Mouse (Mus musculus) layer of hippocampus, postnatal 36 days (tissue): ENCODE results near the gene Galnt7. TPM values are rescaled to one million over a fixed set of nuclear protein-coding genes. Genes with fewer than 3 reads are reported as not detected.

ENCODE experiments used
- DNase-seq, 2 experiments: peaks; one replicate each; pipeline ENCODE4 v3.0.0; 2022
- total RNA-seq, 2 experiments: library from RNA; stranded (reverse); gene quantifications; 2 replicates each; pipeline ENCODE4 v1.2.3; 2021

The Galnt7 gene
- total RNA-seq, 2 experiments from 2014 or later = 10.1 to 10.4 TPM

DNA sequence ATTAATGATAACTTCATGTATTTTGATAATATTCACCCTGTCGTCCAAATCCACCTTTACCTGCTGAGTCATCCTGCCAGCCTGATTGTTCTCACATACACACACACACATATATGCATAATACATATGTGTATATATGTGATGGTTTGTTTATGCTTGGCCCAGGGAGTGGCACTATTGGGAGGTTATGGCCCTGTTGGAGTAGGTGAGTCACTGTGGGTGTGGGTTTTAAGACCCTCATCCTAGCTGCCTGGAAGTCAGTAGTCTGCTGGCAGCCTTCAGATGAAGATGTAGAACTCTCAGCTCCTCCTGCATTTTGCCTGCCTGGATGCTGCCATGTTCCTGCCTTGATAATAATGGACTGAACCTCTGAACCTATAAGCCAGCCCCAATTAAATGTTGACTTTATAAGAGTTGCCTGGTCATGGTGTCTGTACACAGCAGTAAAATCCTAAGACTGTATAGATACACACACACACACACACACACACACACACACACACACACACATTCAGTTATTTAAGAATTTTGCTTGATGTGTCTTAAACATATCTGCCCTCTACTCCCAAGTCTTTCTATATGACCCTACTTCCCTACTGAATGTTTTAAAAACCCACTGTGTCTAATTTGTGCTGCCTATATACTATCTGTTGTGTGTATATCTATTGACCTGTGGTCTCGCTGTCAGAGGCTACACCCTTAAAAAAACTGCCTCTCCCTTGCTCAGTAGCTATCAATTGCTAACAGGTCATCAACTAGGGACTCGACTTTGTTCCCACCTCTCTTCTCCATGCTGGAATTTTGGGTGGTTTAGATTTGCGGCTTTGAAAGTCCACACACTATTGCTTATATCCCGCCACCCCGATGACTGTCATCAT lies 23.8 kb downstream of the Galnt7 start:
- no peak for DNase-seq

DNA sequence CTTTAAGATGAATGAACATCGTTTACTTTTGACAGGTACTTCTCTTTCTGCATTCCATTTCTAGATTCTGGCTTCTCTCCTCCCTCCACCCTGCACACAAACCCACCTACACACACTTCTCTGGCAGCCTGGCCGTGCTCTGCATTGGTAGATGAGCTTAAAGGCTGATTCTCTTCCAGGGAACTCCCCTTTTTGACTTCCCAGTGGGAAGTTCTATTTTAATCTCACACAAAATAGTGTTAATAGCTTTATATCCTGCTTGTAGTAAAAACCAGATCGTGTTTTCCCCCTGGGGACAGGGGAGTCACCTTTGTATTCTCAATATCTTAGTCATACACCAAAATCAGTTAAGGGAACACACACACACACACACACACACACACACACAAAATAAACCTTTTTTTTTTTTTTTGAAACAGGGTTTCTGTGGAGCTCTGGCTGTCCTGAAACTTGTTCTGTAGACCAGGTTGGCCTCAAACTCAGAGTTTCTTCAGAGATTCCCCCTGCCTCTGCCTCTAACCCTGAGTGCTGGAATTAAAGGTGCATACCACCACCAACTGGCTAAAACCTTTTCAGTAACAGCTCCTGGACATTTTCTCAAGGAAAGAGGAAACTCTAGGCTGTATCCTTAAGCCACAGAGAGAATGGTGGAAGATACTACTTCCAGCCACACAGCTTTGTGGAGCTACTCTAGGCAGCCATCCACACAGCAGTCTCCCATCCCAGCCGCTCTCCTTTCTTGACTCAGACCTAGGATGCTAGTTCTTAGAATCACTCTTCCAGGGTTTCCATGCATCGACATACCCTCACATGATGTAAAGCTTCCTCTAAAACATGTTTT lies 24.7 kb downstream of the Galnt7 start:
- DNase-seq = no peak

DNA sequence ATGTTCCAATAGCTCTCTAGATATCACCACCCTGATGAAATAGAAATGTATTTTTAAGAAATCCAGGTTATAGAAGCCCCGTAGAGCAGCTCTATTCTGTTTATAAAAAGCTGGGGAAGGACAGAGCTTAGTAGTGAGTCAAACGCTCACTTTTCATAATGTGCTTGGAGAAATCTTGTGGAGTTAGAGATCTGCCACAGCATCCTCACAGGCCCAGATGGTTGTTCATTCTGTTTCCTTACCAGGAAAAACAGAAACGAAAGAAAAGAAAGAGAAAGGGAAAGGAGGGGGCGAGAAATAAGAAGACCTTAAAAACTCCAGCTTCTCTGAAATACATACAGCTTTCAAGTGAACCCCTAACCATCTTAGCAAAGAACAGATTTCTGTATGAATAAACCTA lies 28.9 kb downstream of the Galnt7 start:
- DNase-seq = no peak

DNA sequence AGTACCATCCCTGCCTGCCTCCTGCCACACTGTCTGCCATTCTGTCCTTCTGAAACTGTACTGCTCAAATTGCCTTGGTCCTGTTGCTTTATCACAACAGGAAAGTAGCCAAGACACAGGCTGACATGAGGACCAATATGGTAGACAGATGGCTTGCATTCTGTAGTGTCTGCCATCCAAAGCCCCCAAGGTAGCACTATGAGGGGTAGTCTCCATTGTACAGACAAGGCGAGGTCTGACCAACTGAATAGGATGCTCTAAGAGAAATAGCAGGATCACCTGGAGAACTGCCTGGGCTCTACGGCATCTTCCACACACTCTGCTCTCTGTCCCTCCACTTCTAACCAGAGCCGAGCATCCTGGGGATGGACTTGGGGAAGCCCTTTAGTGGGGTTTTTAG lies 29.8 kb downstream of the Galnt7 start:
- no peak for DNase-seq

DNA sequence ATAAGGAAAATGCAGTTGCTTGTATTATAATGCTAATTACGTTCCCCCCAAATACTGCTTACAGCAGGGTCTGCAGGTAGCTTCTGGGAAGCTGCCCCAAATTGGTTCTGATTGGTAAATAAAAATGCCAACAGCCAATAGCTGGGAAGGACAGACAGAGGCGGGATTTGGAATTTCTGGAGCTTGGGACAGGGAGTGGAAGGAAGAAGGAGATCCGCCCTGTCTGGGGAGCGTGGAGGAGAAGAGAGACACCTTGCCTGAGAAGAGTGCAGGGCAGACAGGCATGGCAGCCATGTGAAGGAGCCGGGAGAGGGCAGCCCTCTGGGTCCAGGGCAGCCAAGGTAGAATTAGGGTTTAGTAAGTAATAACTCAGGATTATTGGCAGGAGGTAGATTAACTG lies 35.9 kb downstream of the Galnt7 start:
- no peak for DNase-seq

DNA sequence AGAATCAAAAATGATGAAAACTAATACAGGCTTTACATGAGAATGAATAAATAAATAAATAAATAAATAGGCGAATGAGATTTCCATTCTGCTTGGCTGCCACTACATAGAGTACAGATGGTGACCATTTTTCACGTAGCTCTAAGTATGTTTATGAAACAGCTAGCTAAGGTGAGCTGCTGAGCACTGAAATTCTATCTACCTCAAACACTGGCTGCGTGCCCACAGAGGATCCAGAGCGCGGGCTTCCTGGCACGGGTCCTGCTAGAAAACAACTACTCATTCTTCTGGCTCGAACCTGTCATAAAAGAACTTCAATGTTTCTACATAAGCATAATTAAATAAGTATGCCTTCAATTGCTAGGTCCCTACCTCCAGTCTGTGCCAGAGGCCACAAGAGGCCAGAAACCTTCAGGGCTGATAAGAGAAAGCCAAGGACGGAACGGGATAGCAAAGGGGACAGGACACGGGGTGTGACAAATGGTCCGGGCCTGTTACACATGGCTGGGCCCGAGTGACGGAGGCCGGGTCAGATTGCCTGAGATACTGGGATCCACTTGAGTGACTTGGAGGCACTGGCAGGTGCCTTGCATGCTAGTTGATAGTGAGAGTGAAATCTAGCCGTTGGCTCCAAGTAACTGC lies 37.7 kb downstream of the Galnt7 start:
- no peak for DNase-seq

DNA sequence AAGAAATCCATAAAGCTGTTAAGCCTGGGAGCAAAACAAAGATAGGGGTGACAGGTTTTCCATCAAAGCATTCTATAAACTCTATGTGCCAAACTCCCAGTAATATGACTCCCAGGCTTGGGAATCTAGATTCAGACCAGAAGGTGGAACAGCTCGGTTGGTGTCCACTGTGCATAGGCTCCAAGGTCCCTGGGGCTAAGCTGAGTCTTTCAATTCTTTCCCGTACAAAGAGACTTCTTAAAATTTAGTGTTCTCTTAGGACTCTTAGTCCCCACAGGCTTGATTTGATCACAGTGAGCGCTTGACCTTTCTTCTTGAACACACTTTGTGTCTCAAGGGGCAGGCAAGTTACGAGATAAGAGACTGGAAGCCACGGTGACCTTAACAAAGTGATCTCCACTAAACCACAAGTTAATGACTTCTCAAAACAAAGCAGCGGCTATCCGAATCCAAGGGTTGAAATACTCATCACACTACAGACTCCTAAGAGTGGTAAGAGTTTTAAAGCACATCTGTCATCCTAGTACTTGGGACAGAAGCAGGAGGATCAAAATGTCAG lies 41.3 kb downstream of the Galnt7 start:
- no peak for DNase-seq

DNA sequence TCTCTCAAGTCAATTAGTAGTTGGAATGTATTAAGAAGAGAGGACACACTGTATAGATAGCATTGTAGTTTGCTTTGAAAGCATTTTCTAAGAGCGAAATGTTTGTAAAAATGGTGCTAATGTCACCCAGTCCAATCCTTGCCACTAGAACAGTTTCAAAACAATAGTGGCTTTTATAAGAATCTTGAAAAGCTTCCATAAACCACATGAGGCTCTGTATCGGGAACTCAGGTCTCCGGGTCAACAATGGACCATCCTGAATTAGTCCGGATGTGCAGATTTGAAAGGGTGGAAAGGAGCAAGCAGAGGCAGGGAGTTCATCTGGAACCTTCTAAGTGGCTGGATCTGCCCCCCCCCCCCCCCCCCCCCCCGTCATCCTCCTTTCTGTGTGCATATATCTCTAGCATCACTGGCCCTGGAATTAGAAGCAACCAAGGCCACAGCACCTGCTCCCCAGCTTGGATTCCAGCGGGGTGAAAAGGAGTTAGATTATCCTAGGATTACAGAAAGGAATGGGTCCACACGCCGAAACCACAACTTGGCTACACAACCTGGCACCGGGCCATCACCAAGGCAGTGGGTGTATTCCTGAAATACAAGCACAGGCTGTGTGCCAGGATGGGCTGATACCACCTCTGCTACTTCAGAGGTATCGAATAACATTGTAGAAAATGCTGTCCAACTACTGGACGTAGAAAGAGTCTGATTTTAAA lies 42.0 kb downstream of the Galnt7 start:
- peak; percentile 44 to 48 for DNase-seq

DNA sequence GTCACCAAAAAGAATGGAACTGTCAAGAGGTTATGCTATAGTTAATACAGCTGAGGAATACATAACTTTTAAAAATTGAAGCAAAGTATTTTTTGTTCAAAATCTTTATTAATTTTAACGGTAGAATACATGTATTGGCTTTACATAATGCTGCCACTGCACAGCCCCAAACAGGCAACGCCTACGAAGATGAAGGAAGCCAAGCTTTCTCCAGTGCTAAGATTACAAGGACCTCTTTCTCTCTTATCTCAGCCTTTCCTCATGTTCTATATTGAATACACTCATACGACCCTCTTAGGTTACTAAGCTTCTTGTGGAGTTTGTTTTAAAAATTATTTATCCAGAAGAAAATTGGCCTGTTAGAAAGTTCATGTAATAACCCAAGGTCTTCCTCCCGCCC lies 50.3 kb downstream of the Galnt7 start:
- no peak for DNase-seq

DNA sequence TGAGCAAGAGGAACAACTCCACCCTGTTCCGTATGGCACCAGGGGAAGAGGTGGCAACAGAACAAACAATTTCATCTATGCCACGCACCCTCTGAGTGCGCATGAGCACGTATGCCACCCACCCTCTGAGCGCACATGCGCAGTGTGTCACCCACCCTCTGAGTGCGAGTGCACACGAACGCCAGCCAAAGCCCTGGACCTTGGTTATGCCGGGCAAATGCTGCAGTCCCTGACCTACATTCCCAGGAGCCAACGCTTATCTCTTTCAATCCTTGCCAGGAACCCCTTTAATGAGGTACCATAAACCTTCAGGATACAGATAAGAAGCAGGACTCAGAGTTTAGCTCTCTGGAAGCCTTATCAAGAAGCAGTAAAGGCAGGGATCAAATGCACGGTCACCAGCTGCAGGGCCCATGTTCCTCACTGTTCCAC lies 50.8 kb downstream of the Galnt7 start:
- no peak for DNase-seq

DNA sequence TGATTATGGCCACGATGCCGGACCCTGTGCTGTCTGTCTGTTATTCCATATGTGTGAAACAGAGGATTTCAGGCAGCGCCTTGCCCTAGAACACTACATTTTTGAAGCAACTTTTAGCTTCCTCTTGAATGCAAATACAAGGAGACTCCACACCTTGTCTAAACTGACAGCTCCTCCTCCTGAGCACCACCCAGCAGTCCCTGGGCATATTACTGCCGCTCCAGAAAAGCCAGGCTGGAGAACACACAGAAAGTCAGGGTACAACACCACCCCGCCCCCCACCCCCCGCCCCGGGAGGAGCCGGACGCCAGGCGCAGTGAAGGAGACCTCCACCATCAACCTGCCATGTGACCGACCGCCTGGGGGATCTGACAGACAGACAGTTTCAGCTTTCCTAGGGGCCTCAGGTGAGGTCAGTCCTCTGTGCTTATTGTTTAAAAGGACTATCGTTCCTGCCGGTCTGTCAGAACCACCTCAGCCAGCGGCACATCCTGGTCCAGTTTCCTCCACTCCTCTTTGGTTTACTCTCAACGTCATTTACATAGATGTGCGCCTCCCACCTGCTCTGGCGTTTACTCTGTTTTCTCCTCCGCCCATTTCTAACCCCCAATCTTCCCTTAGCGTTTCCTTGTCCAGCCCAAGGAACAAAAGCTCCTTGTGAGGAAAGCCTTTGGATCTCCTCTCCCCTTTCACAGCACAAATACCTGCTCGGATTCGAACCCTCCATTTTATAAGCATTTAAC lies 52.8 kb downstream of the Galnt7 start:
- no peak for DNase-seq

DNA sequence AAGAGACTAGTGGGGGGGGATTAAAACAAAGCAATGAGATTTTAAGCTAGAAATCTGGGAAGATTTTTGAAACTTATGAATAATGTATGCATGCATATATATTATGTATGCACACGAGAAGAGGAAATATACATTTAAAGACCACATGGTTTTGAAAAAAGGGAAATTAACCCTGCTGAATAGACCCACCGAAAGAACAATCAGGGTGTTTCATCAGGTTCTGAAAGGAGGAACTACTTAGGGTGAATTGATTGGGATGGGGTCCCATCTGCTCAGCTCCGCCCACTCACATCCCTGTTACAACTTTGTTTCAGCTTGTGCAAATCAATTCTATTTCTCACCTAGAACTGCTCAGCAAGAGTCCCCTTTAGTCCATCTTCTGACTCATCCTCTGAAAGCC lies 57.0 kb downstream of the Galnt7 start:
- DNase-seq = no peak

DNA sequence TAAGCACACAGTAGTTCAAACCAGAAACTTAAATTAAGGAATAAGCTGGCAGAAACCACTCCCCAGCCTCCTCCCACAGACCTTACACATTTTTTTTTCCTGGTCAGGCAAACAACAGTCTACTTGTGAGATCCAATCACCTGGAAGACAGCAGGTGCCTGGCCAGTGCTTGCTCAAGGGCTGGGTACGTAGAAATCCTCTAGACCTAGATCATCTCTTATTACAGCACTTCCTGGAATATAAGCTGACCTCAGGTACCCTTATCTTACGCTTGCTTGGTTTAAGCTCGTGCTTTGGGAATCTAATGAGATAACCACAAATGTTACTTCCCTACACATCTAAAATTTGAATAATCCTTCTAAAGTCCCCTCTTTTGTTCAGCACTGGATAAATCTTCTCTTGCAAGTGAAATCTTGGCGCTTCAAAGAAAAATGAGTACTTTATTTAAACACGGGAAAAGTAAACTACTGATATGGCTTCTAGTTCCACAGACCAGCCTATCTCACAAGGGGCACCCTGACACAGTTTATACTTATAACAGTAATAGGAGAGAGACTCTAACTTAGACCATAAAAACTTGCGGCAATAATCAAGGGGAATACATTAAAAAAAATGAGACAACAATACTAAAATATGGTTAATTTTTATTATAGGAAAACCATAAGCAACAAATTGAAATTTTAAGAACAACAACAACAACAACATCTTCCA lies 58.5 kb downstream of the Galnt7 start:
- no peak for DNase-seq

DNA sequence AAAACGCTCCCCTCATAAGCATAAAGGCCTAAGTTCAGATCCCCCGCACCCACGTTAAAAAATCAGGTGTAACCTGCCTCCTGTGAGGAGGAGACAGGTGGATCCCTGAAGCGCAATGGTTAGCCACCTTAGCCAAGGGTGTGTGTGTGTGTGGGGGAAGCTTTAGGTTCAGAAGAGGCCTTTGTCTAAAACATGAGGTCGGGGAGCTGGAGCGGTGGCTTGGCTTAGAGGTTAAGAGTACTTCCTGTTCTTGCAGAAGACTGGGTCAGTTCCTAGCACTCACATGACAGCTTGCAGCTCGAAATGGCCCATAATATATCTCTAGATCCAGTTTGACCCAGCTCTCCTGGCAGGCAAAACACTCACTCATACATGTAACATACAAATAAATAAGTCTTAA lies 60.2 kb downstream of the Galnt7 start:
- no peak for DNase-seq

DNA sequence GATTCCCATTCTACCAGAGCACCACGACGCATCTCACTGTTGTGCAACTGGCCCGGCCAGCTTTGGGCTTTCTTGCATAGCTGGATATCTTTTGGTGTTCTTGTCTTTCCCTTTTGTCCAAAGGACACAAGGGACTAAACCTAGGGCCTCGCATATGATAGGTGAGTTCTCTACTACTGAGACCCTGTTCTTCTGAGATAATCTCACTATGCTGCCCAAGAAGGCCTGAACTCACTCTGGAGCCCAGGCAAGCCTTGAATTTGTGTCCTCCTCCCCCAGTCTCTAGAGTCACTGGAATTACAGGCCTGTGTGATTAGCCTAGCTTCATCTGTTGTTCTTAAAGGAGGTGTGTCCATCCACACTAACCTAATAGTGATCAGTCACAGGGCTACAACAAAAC lies 61.2 kb downstream of the Galnt7 start:
- DNase-seq = no peak

DNA sequence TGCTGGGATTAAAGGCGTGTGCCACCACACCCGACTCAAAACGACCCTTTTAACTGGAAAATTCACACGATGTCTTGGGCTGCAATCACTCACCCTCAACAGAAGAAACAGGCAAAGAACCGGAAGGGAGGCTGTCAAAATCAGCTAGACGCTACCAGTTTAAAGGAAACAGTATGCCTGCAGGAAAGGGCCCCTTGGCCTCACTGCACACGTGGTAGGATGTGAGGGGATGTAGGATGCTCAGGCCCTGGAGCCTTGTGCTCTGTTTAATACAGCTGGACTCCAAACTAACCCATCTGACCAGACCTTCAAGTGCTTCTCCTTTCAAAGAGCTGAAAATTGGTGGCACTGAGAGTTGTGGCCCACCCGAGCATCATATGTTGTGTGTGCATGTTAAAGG lies 62.8 kb downstream of the Galnt7 start:
- no peak for DNase-seq

DNA sequence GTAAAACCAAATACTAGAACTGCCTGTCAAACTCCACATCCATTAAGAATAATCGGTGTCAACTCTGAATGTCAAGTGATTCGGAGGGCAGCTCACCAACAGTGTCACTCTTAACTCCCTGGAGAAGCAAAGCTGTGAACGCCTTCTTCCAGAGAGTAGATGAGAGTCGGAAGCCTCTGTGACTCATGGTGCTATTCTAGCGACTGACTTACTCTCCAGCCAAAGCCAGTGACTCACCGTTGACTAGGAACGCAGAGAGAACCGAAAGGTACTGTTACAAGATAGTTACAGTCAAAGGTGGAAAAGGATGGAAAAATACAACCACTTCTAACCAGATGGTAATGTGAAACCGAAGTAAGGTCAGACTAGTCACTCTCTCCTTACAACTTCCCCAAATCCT lies 63.7 kb downstream of the Galnt7 start:
- DNase-seq = no peak

DNA sequence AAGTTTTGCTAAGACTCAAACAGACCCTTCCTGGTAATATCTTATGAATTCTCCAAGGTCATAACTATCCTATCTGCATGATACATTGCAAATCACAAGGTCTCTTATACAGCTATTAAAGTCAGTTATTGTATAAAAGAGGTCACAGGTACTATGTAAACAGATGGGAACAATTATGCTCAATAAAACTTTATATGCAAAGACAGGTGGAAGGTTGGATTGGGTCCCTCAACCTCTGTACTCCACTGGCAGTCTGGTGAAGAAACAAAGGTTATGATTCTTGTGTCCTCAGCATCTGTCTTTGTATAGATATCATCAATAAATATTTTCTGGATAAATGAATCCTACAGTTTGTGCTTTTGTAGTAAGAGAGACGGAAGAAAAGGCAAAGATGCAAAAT lies 64.2 kb downstream of the Galnt7 start:
- DNase-seq = no peak

DNA sequence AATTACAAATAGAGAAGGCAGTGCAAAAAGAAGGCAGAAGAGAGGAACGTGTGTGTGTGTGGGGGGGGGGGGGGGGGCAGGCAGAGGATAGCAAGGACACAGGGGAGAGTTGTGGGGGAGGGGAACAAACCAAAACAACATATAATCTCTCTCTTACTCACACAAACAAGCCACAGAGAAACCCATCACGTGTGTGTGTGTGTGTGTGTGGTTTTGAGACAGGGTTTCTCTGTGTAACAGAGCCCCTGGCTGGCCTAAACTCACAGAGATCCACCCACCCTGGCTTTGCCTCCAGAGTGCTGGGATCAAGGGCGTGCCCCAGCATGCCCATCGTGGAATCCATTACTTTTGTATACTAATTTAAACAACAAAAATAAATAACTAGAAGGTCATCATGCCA lies 66.2 kb downstream of the Galnt7 start:
- no peak for DNase-seq

DNA sequence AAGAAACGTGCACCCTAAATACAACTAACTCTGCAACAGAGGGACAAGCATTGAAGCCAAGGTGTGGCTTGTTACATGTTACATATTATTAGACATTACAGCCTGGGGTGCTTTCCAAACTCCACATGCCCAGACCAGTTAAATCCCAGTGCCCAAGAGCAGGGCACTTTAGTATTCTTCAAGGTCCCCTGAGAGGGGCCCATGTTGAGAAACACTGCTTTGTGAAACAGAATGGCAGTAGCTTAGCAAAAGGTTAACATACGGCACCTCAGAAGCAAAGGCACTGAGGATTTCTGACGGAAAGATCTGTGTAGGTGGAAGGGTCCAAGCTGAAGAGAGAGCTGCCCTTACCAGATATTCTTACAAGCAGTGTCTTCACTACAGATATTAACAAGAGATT lies 67.0 kb downstream of the Galnt7 start:
- no peak for DNase-seq

DNA sequence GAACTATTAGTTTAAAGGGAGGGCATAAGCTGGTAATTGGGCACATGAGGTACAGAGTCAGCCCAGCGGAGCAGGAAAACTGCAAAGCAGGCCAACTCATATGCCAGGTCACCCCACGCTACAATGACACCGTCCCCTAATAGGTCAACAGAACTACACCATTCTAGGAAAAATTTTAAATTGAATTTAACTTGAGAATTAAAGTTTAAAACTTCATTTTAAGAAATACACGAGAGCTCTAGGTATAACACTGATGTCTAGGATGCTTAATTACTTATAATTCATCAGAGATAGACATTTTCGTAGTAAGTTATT lies 67.7 kb downstream of the Galnt7 start:
- no peak for DNase-seq
